Mouse (Mus musculus) mouse trophoblast stem cell (cell line): ENCODE measurements around the gene Sapcd1.

Experiments used
- in situ Hi-C, 2 experiments: fragments of 300-500 bp; cut with MseI, MboI; formaldehyde crosslinking; loops; 2 replicates in 1 of 2; 3 replicates in 1 of 2; pipeline ENCODE4 v1.15.1; 2025

Sapcd1 gene

GRCm38 (mm10) chr17:35029691-35030532 lies 2.1 kb upstream of the Sapcd1 start:
- in situ Hi-C loops = no loop called here

GRCm38 (mm10) chr17:35028315-35028714 lies 499 bp upstream of the Sapcd1 start:
- in situ Hi-C loops = no loop called here

GRCm38 (mm10) chr17:35026206-35026605 lies 1.6 kb downstream of the Sapcd1 start:
- in situ Hi-C loops = no loop called here

GRCm38 (mm10) chr17:35024691-35025488 lies 2.9 kb downstream of the Sapcd1 start:
- in situ Hi-C loops = loop anchor here (5.0 to 25.0 kb wide), 2 partner anchors 82 to 87 kb away; partner anchors contain the start of genes Ly6g5c (in 2 of the 2), Csnk2b (in 1 of the 2), Gpank1 (in 1 of the 2) and Ly6g5b (in 1 of the 2)

GRCm38 (mm10) chr17:35024261-35024660 lies 3.6 kb downstream of the Sapcd1 start:
- in situ Hi-C loops = loop anchor here (5.0 to 25.0 kb wide), 2 partner anchors 83 to 88 kb away; partner anchors contain the start of genes Ly6g5c (in 2 of the 2), Csnk2b (in 1 of the 2), Gpank1 (in 1 of the 2) and Ly6g5b (in 1 of the 2)

- in situ Hi-C loops = loop anchor here (5.0 to 25.0 kb wide), 2 partner anchors 84 to 89 kb away; partner anchors contain the start of genes Ly6g5c (in 2 of the 2), Csnk2b (in 1 of the 2), Gpank1 (in 1 of the 2) and Ly6g5b (in 1 of the 2)
Measured at GRCm38 (mm10) chr17:35023756-35024155, 4.1 kb downstream of the Sapcd1 start.

- in situ Hi-C loops = loop anchor here (5.0 to 25.0 kb wide), 2 partner anchors 84 to 89 kb away; partner anchors contain the start of genes Ly6g5c (in 2 of the 2), Csnk2b (in 1 of the 2), Gpank1 (in 1 of the 2) and Ly6g5b (in 1 of the 2)
Measured at GRCm38 (mm10) chr17:35023221-35023620, 4.6 kb downstream of the Sapcd1 start.

GRCm38 (mm10) chr17:35022541-35023060 lies 5.2 kb downstream of the Sapcd1 start:
- in situ Hi-C loops = loop anchor here (5.0 to 25.0 kb wide), 2 partner anchors 85 to 90 kb away; partner anchors contain the start of genes Ly6g5c (in 2 of the 2), Csnk2b (in 1 of the 2), Gpank1 (in 1 of the 2) and Ly6g5b (in 1 of the 2)

- in situ Hi-C loops = loop anchor here (5.0 to 25.0 kb wide), 2 partner anchors 85 to 90 kb away; partner anchors contain the start of genes Ly6g5c (in 2 of the 2), Csnk2b (in 1 of the 2), Gpank1 (in 1 of the 2) and Ly6g5b (in 1 of the 2)
Measured at GRCm38 (mm10) chr17:35021842-35022477, 5.9 kb downstream of the Sapcd1 start.

GRCm38 (mm10) chr17:35021163-35021808 lies 6.5 kb downstream of the Sapcd1 start:
- in situ Hi-C loops = loop anchor here (5.0 to 25.0 kb wide), 2 partner anchors 86 to 91 kb away; partner anchors contain the start of genes Ly6g5c (in 2 of the 2), Csnk2b (in 1 of the 2), Gpank1 (in 1 of the 2) and Ly6g5b (in 1 of the 2)

GRCm38 (mm10) chr17:35020551-35020950 lies 7.3 kb downstream of the Sapcd1 start:
- in situ Hi-C loops = loop anchor here (5.0 to 25.0 kb wide), 2 partner anchors 87 to 92 kb away; partner anchors contain the start of genes Ly6g5c (in 2 of the 2), Csnk2b (in 1 of the 2), Gpank1 (in 1 of the 2) and Ly6g5b (in 1 of the 2)

GRCm38 (mm10) chr17:35019894-35020293 lies 7.9 kb downstream of the Sapcd1 start:
- in situ Hi-C loops = loop anchor here (5.0 to 25.0 kb wide), 2 partner anchors 87 to 92 kb away; partner anchors contain the start of genes Ly6g5c (in 2 of the 2), Csnk2b (in 1 of the 2), Gpank1 (in 1 of the 2) and Ly6g5b (in 1 of the 2)

- in situ Hi-C loops = loop anchor here in 1 of 2 experiments (25.0 kb wide), 1 partner anchor 94 kb away; the partner anchor contains the start of genes Csnk2b, Gpank1, Ly6g5b and Ly6g5c
Measured at GRCm38 (mm10) chr17:35018171-35018570, 9.6 kb downstream of the Sapcd1 start.

GRCm38 (mm10) chr17:35017706-35018030 lies 10.1 kb downstream of the Sapcd1 start:
- in situ Hi-C loops = loop anchor here in 1 of 2 experiments (25.0 kb wide), 1 partner anchor 95 kb away; the partner anchor contains the start of genes Csnk2b, Gpank1, Ly6g5b and Ly6g5c

- in situ Hi-C loops = loop anchor here in 1 of 2 experiments (25.0 kb wide), 1 partner anchor 95 kb away; the partner anchor contains the start of genes Csnk2b, Gpank1, Ly6g5b and Ly6g5c
Measured at GRCm38 (mm10) chr17:35016791-35017705, 10.8 kb downstream of the Sapcd1 start.

- in situ Hi-C loops = loop anchor here in 1 of 2 experiments (25.0 kb wide), 1 partner anchor 96 kb away; the partner anchor contains the start of genes Csnk2b, Gpank1, Ly6g5b and Ly6g5c
Measured at GRCm38 (mm10) chr17:35016376-35016775, 11.4 kb downstream of the Sapcd1 start, which contains the start of gene Vwa7. Vwa7 (plus strand) TSS chr17:35016579.

- in situ Hi-C loops = loop anchor here in 1 of 2 experiments (25.0 kb wide), 1 partner anchor 97 kb away; the partner anchor contains the start of genes Csnk2b, Gpank1, Ly6g5b and Ly6g5c
Measured at GRCm38 (mm10) chr17:35015296-35015695, 12.5 kb downstream of the Sapcd1 start.

- in situ Hi-C loops = loop anchor here in 1 of 2 experiments (25.0 kb wide), 1 partner anchor 99 kb away; the partner anchor contains the start of genes Csnk2b, Gpank1, Ly6g5b and Ly6g5c
Measured at GRCm38 (mm10) chr17:35013221-35013620, 14.6 kb downstream of the Sapcd1 start.
